Mouse (Mus musculus): ENCODE measurements at regions not wholly inside any gene's neighbourhood (a gene's known extent, or its start where the extent isn't known, plus 50 kb on each side); places are given as distances from the start of the nearest gene placed in this dataset.

DNA sequence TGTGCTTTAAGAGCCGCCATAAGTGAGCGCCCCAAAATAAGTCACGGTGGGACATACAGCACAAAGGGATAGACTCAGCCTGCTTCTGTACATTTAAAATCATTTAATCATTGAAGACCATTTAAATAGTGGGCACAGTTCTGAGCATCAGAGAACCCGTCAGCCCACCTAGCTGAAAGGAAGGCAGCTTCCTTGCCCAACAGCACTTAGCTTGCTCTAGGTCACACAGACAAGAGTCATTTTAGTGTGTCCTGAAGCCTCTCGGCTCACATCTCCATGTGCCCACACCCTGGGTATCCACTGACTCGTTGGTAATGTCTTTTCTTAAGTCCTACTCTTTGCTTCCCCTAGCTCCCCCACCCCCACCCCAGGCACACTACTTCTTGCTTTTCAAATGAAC, 59.7 kb upstream of the Sestd1 start:
- TF ChIP-seq EP300 (optimal IDR thresholded peaks at IDR 0.05) (no peak), CTCF (IDR thresholded peaks at IDR 0.05; ENCODE audit: low read depth) (no peak)
